Mouse (Mus musculus) testis, postnatal 14 days (tissue): ENCODE data around the gene Csmd2.

ENCODE experiments used
- DNase-seq: peaks from one replicate; pipeline ENCODE4 v3.0.0; 2021; ENCODE audit warnings: low spot score

Csmd2 gene

DNA sequence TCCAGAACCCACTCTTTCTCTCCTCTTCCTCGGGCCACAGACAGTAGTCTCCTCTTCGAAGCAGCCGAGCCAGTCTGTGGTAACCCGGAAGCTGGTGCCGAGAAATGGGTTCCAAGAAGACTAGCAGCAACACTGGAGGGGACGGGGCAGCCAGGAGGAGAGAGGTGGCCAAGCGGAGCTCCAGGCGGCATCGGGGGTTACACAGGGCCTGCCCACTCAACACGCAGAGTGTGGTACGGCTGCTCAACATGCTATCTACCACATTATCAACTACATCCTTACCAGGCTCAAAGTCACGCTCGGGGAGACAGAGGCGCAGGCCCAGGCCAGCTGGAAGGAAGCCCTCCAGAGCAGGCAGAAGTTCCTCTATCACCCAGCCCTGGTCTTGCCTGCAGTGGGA lies 628.1 kb downstream of the Csmd2 start:
- no peak for DNase-seq
